Mouse (Mus musculus) cortical plate, adult 2 months (tissue): ENCODE measurements at regions not wholly inside any gene's neighbourhood (a gene's known extent, or its start where the extent isn't known, plus 50 kb on each side); places are given as distances from the start of the nearest gene placed in this dataset.

ENCODE experiments used
- H3K27ac ChIP-seq: fragments of 200-500 bp; 2 replicates; pipeline ENCODE4 v1.5.1; 2012; ENCODE audit warnings: low read length, control low read depth, inconsistent platforms; ENCODE audit not compliant: insufficient read depth
- H3K4me1 ChIP-seq: fragments of 200-500 bp; 2 replicates; pipeline ENCODE4 v1.6.1; 2011; ENCODE audit warnings: low read length; ENCODE audit not compliant: control insufficient read depth, insufficient read depth
- H3K4me3 ChIP-seq: fragments of 200-500 bp; 2 replicates; pipeline ENCODE4 v1.5.1; 2011; ENCODE audit warnings: mild to moderate bottlenecking, low read length, control low read depth; ENCODE audit not compliant: insufficient read depth
- CTCF ChIP-seq: fragments of 200-500 bp; IDR thresholded peaks from 2 replicates; pipeline ENCODE4 v1.5.1; 2011; ENCODE audit warnings: mild to moderate bottlenecking, control low read depth, low read length; ENCODE audit not compliant: insufficient read depth; ENCODE audit errors: extremely low read depth
- POLR2A ChIP-seq: fragments of 200-500 bp; IDR thresholded peaks from 2 replicates; pipeline ENCODE4 v1.6.1; 2011; ENCODE audit warnings: mild to moderate bottlenecking, low read length, control low read depth; ENCODE audit not compliant: insufficient read depth; ENCODE audit errors: extremely low read depth

GRCm38 (mm10) chr8:89871966-89872365 lies 476.2 kb downstream of the Tox3 start:
- Histone ChIP-seq H3K27ac (no peak overlapping the region), H3K4me1 (no peaks in the 10 kb centered on the region; the same call in 1 of the 2 replicates), H3K4me3 (no peak overlapping the region)
- no peak for TF ChIP-seq POLR2A
- TF ChIP-seq CTCF: peak; percentile 22; the same call in 1 of the 2 replicates

DNA sequence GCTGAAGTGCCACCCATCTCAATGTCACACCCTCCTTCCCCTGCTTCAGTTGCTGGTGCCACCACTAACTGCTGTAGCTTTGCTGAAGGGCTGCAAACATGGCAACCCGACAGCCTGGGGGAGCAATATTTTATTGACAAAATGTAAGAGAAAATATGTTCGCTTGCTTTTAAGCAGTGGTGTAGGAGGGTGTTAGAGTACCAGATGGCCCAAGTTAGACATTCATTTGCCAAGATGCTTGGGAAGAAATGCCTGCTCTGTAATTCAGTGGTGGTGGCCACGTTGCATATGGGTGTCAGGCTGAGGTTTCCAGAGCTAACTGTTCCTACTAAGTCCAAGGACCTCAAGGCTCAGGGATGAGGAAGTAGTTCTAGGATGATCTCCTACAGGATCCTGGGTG lies 488.3 kb downstream of the Tox3 start:
- no peak overlapping the region for H3K27ac ChIP-seq
- no peak overlapping the region for H3K4me3 ChIP-seq
- no peak for TF ChIP-seq POLR2A
- TF ChIP-seq CTCF: no peak
- H3K4me1 ChIP-seq: 0 out of 2 replicates have a peak, but pooled peaks cover 1% of the 10 kb centered on the region

- H3K4me1 ChIP-seq: 0 out of 2 replicates have a peak, but pooled peaks cover 1% of the 10 kb centered on the region
- TF ChIP-seq CTCF: no peak
- no peak for TF ChIP-seq POLR2A
- H3K4me3 ChIP-seq: no peak overlapping the region
- H3K27ac ChIP-seq: no peak overlapping the region
These were observed 489.3 kb downstream of the Tox3 start for GRCm38 (mm10) chr8:89858706-89859385.

GRCm38 (mm10) chr8:89855556-89855955 lies 492.6 kb downstream of the Tox3 start:
- 0 out of 2 replicates have a peak, but pooled peaks cover 1% of the 10 kb centered on the region for H3K4me1 ChIP-seq
- H3K27ac ChIP-seq: no peak overlapping the region
- TF ChIP-seq POLR2A: no peak
- no peak for TF ChIP-seq CTCF
- no peak overlapping the region for H3K4me3 ChIP-seq

DNA sequence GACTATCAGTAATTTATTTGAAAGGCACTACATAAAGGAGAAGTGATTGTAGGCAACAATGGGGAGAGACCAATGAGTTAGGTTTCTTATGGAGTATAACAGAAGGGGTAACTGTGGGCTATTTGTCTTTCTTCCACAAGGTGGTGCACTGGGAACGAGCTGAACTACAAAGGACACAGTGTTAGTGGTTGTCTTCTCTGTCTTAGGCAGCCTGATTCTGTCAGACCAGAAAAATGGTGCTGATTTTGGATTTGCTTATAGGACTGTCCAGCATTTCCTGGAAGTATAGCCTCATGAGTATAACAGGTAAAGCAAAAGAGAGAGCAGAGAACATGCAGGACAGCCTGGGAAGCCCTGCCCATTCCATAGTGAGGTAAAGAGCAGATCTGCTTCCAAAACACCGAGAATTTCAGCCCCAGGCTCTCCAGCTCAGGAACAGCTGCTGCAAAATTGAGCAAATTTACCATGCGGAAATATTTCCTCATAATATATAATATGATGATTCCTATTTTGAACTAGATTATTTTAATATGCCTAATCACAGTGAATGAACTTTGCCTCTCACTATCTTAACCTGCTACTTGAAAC lies 497.8 kb downstream of the Tox3 start:
- no peak overlapping the region for H3K4me3 ChIP-seq
- TF ChIP-seq POLR2A (no peak), CTCF (peak; percentile 72)
- peaks cover 2% of the 10 kb centered on the region; the same call in 1 of the 2 replicates for H3K4me1 ChIP-seq
- H3K27ac ChIP-seq: no peak overlapping the region

GRCm38 (mm10) chr8:89849416-89850208 lies 498.5 kb downstream of the Tox3 start:
- Histone ChIP-seq H3K27ac (peak overlapping the region; percentile 16; the same call in 1 of the 2 replicates), H3K4me3 (no peak overlapping the region), H3K4me1 (peaks cover 2% of the 10 kb centered on the region; the same call in 1 of the 2 replicates)
- TF ChIP-seq CTCF: peak; percentile 96
- TF ChIP-seq POLR2A: no peak

DNA sequence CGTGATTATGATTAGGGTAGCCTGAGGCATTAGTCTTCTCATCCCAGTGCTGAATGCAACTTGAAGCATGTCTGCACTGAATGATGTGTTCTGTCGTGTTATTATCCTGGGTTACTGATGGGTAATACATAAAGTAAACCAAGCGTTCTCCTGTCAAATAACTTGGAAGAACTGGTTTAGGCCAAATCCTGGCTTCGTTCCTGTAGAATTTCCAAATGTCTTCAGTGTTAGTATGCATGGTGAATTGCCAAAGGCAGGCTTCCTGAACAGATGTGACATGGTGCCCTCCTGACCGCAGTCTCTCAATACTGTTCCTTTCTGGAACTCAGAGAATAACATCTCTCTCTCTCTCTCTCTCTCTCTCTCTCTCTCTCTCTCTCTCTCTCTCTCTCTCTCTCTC lies 509.6 kb downstream of the Tox3 start:
- Histone ChIP-seq H3K4me1 (no peaks in the 10 kb centered on the region), H3K27ac (no peak overlapping the region), H3K4me3 (no peak overlapping the region)
- no peak for TF ChIP-seq POLR2A

DNA sequence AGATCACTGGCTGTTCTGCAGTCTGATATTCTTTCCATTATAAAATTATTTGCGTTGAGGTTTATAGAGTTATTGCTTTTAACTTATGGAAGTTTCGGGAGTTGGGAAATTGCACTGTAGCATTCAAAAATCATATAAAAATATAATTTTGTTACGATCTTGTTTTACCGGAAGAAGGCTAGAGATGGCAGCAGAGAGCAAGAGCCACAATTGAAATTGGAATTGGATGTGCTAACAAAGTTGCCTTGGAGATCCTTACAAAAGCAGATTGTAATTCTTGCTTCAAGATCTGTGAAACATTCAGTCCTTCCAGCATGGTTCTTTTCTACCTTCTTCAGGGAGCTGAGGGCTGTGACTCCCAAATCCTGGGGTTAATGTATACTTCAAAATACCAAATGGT lies 514.4 kb downstream of the Tox3 start:
- no peaks in the 10 kb centered on the region for H3K4me1 ChIP-seq
- H3K4me3 ChIP-seq: no peak overlapping the region
- H3K27ac ChIP-seq: no peak overlapping the region
- TF ChIP-seq POLR2A: no peak
- TF ChIP-seq CTCF: peak; percentile 18; the same call in 1 of the 2 replicates

GRCm38 (mm10) chr8:89824586-89824985 lies 523.6 kb downstream of the Tox3 start:
- TF ChIP-seq POLR2A: no peak
- no peak for TF ChIP-seq CTCF
- Histone ChIP-seq H3K4me3 (no peak overlapping the region), H3K4me1 (no peaks in the 10 kb centered on the region), H3K27ac (no peak overlapping the region)

- no peak overlapping the region for H3K4me3 ChIP-seq
- H3K4me1 ChIP-seq: no peaks in the 10 kb centered on the region
- no peak overlapping the region for H3K27ac ChIP-seq
- TF ChIP-seq CTCF (no peak), POLR2A (no peak)
These were observed 524.5 kb downstream of the Tox3 start for GRCm38 (mm10) chr8:89823631-89824030.
